Mouse (Mus musculus) frontal cortex, postnatal 14 days (tissue): Measurements from ENCODE around the gene Vmn1r194.
"Not testable (repeated sequence)": the region's sequence is repeated elsewhere in the genome, so short reads cannot be mapped to it uniquely, and the experiment has no call there.

Experiments
- DNase-seq, 2 experiments: peaks; one replicate each; pipeline ENCODE4 v3.0.0; 2022; ENCODE audit warnings: low spot score in 2 of 2

Gene Vmn1r194

DNA sequence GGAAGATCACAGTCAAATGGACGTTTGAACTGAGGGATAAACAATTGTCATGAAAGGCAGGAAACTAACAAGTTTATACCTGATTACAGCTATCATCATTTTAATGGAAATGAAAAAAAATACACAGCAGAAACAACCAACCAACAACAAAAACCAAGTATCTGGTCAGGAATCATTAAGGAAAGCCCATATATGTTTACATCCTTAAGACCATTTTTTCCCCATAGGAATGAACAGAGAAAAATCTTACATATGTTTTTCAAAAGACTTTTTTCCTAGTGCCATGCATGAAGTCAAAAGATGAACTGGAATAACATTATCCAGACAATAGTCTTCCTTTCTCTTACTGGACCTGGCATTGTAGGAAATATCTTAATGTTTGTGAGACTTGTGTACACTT is at the start of gene Vmn1r194:
TSS of gene Vmn1r194 (plus strand) at position 301 of the 400 bp plus-strand sequence.
- no peak for DNase-seq

DNA sequence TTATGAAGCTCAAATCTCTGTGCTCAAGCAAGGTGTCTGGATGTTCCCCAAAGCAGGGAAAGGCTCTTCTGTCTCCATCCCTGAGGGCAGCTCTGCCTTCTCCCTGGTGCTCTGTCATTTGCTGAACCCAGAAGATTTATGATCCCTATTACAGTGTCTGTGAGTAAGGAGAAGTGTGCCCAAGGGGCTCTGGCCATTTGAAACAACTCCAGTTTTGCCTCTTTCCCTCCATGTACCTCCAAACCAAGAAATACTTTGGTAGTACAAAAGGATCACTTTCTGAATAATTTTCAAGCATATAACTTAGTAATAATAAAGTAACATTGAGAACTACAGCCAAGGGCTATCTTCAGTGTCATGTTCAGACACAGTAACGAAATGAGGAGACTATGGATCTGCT is 21.0 kb upstream of the Vmn1r194 start, which contains the start of gene Vmn1r193:
TSS of gene Vmn1r193 (minus strand) at position 101 of the 400 bp plus-strand sequence.
- DNase-seq = not testable (repeated sequence)

DNA sequence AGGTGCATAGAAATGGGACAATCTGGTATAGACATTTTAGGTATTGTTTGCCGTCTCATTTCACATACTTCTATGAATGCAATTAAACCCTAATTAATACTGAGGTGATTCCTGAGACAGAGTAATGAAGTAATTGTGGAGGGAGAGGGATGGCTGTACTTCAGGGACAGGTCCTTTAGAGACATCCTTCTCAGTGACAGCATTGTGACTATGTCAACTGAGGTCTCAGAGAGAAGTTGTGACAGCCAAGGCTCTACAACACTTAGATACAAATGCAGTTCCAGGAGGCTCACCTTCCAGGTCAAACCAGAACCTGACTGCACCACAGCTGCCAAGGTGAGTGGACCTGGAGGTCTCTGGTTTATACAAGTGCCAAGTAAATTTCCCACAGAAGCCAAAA is 26.2 kb downstream of the Vmn1r194 start, which contains the start of gene Vmn1r195:
TSS of gene Vmn1r195 (plus strand) at position 301 of the 400 bp plus-strand sequence.
- DNase-seq = not testable (repeated sequence)

DNA sequence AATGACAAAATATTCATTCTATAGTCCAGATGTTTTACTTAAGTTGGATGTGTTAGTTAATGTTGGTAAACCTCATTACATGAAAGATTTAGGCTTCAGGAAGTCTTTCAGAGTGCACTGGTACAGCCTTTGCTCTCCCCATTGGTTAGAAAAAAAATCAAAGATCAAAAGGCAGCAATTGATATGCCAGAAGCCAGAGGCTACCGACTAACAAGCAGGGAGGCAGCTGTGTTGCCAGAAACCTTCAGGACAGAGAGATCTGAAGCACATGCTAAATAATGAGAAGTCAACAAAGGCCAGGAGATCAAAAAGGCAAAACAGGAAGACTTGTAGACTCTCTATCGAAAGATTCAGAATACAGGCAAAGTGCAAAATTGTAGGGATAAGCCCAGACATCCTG is 27.7 kb downstream of the Vmn1r194 start:
- DNase-seq = no peak

DNA sequence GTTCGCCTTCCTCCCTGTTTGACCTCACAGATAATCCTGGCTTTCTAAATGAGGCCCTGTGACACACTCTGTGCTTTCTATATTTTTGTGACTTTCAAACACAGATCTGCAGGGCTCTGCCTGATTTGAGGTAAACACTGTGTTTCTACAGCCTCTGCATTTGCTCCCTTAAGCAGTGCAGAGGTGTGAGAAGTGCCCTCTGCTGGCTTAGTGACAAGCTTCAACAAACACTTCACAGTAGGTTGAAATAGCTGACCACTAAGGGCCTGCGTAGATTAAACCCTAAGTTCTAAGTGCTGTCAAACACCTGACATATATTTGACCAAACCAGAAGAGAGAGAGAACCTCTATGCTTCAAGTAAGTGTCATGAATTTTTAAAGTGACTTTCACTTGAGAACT is 40.6 kb downstream of the Vmn1r194 start:
- no peak for DNase-seq

DNA sequence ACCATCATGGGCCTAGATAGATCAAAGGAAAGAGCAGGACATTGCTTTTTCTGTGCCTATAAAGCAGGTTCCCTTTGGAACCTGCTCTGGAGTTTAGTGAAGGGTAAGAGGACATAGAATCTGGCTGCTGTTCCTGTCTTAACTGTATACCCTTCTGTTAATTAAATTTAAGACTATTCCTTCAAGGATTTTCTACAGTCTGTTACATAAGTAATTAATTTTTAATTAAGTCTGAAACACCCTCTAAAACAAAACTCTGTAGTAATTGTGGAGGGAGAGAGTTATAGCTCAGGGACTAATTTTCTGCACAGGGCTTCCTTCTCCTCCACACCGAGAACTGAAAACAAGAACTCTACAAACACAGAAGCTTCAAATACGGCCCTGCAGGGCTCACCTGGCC is 45.6 kb downstream of the Vmn1r194 start, which contains the start of gene Vmn1r196:
TSS of gene Vmn1r196 (plus strand) at position 301 of the 400 bp plus-strand sequence.
- no peak for DNase-seq
